Mouse (Mus musculus) bone marrow, adult 2 months (tissue): Measurements from ENCODE around the gene Adamtsl5.

Source experiments
- CTCF ChIP-seq: fragments of 200-500 bp; IDR thresholded peaks from 2 replicates; pipeline ENCODE4 v1.5.1; 2011; ENCODE audit warnings: low read length, control low read depth; ENCODE audit not compliant: control insufficient read depth, insufficient read depth
- POLR2A ChIP-seq: fragments of 200-500 bp; IDR thresholded peaks from 2 replicates; pipeline ENCODE4 v1.6.1; 2011; ENCODE audit warnings: low read depth, mild to moderate bottlenecking, control low read depth, low read length, borderline replicate concordance; ENCODE audit not compliant: control insufficient read depth

GRCm38 (mm10) chr10:80314494-80315001, 33.7 kb downstream of the Adamtsl5 start:
- no peak for TF ChIP-seq CTCF
- TF ChIP-seq POLR2A: no peak
